Mouse (Mus musculus): Measurements from ENCODE around the gene Stxbp6. TPM values are rescaled to one million over a fixed set of nuclear protein-coding genes. Genes with fewer than 3 reads are reported as not detected.

Gene Stxbp6
- total RNA-seq, 2 experiments from 2014 or later: 44.6 to 47.2 TPM

DNA sequence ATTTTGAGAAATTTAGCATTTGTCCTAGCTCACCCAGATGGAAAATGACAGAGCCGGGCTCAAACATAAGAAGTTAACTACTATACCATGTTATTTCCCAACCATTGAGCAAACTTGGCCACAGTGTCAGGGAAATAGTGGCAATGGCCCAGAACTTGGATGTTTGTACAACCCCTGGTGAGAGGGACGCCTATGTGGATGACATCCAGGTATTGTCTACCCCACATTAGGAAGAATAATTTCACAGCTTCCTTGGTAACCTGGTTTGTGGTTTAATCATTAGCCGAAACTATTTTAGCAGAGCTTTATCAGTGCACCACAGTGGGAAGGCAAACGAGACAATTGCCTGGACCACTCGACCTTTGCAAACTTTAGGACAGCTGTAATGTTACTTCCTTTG is 215.1 kb downstream of the Stxbp6 start:
- intact Hi-C loops (cut with DNase I): no loop called here
- no peak for DNase-seq (ENCODE audit: extremely low spot score in 1 of 2, low spot score in 2 of 2)

DNA sequence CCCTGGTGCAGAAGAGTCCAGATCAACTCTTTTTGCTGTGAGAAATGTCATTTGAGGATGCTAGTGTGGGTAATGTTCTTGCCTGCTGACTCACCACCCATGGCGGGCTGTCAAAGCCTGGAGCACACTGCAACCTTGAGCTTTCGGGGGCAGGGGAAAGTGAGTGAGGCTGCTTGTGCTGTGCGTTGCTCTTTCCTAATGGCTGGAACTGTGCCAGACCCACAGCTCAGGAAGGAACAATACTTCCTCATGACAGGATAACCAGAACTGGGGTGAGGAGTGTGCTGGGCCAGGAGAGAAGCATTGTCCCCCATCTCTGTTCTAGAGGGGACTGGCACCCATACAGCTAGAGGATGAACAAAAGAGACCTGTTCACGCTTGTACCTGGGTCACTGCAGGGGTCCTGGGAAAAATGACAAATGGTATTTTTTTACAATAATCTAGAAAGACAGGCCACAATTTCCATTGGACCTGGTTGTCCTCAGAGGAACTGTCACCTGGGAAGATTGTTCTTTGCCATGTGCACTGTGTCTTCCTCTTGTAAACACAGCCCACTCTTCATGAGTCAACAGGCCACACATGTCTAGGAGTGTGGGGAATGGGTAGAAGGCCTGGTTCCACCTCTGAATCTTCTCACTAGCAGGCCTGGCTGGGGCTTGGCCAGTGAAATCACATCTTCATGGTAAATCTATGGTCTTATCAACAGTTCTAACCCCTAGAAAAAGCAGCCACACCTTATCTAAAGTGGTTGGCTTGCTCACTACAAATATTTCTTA is 216.2 kb downstream of the Stxbp6 start:
- DNase-seq (ENCODE audit: extremely low spot score in 1 of 2, low spot score in 2 of 2): peak in 1 of 2 experiments; percentile 52
- intact Hi-C loops (cut with DNase I): no loop called here

- intact Hi-C loops (cut with DNase I): no loop called here
- DNase-seq (ENCODE audit: extremely low spot score in 1 of 2, low spot score in 2 of 2): no peak
Measured at GRCm38 (mm10) chr12:44852024-44852423, 222.5 kb downstream of the Stxbp6 start.

DNA sequence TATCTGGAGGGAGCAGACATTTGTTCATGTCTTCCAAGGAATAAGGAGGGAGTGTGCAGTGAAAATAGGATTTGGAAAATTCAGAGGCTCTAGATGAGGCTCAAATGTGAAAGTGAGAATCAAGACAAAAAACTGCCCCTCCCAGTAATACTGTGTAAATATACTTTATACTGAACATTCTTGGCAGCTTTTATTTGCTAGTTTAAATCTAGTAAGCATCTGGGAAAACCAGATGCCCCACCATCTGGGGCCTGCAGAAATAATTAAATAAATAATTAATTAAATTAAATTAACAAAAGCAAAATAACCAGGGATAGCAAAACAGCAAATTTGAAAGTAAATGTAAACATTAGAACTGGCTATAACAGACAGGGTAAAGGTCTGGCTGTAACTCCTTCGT is 224.0 kb downstream of the Stxbp6 start:
- DNase-seq (ENCODE audit: extremely low spot score in 1 of 2, low spot score in 2 of 2): no peak
- intact Hi-C loops (cut with DNase I): no loop called here

GRCm38 (mm10) chr12:44848483-44849221 is 225.9 kb downstream of the Stxbp6 start:
- intact Hi-C loops (cut with DNase I): loop anchor here (5.0 kb wide), 2 partner anchors 224 to 324 kb away; partner anchors contain the start of gene Stxbp6
- DNase-seq (ENCODE audit: extremely low spot score in 1 of 2, low spot score in 2 of 2): peak; percentile 30 to 42

DNA sequence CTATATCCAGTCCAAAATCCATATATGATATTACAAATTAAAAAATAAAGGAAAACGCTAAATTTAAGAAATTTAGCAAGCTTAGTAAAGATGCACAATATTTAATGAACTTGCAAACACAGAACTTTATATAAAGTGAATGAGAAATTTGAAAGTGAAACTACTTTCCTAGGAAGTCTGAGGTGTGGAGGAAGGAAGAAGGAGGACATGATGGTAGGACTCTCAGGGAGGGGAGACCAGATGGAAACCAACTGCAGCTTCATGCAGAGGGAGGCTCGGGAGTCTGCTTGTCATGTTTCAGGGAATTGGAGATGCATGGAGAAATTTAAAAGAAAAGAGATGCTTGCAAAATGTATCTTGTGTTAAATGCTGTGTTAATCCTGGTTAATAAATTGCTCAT is 233.9 kb downstream of the Stxbp6 start:
- intact Hi-C loops (cut with DNase I): no loop called here

GRCm38 (mm10) chr12:44839594-44840373 is 234.7 kb downstream of the Stxbp6 start:
- intact Hi-C loops (cut with DNase I): no loop called here
- no peak for DNase-seq (ENCODE audit: extremely low spot score in 1 of 2, low spot score in 2 of 2)

More for the DNA sequence above, 233.9 kb downstream of the Stxbp6 start:
- DNase-seq (ENCODE audit: extremely low spot score in 1 of 2, low spot score in 2 of 2): no peak

DNA sequence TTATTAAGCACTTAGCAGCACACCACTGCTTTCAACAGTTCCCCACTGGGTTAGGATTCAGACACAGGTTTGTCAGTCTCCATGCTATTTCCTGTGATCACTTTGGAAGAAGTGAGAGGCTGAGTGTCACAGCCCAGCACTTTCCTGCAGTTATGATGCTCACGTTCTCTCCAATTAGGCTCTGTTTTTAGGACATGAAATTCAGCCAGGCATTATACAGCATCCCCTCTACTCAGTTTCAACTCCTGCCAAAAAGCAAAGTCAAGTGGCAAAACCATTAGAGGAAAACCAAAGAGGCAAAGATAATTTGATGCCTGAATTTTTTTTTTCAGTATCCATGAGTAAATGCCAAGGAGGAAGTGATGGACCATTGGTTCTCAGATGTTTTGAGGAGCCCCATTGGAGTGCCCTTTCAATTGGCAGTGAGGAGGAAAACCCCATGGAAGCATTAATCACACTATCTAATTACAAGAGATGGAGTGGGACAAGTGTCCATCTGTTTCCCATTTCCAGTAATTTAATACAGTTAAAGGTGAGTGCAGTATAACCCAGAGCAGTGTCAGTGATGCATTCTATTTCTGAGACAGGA is 238.5 kb downstream of the Stxbp6 start:
- intact Hi-C loops (cut with DNase I): no loop called here

DNA sequence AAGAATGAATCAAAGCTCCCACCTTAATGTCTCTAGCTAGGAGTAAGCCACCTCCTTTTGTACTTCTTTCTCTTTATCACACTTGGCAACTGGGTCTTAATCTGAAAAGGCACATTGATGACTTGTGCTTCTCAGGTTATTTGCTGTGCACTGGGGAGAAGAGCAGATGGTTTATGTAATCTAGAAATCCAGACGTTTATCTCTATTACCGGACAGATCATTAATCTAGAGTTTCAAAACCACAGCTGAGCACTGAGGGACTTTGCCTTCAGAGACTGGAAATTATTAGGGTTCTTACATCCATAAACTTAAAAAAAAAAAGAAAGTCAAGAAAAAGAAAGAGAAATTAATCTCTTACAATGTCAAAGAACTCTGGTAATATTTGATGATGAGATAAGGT is 262.6 kb downstream of the Stxbp6 start:
- intact Hi-C loops (cut with DNase I): no loop called here
- DNase-seq (ENCODE audit: extremely low spot score in 1 of 2, low spot score in 2 of 2): no peak

More for the DNA sequence above, 238.5 kb downstream of the Stxbp6 start:
- DNase-seq (ENCODE audit: extremely low spot score in 1 of 2, low spot score in 2 of 2): no peak

GRCm38 (mm10) chr12:44804213-44804612 is 270.3 kb downstream of the Stxbp6 start:
- intact Hi-C loops (cut with DNase I): no loop called here
- no peak for DNase-seq (ENCODE audit: extremely low spot score in 1 of 2, low spot score in 2 of 2)
